Mouse (Mus musculus) stomach, postnatal 0 days (tissue): ENCODE measurements around the gene Gm3233.
"Not testable (repeated sequence)": the region's sequence is repeated elsewhere in the genome, so short reads cannot be mapped to it uniquely, and the experiment has no call there.

ENCODE experiments used
- CTCF ChIP-seq: IDR thresholded peaks from 2 replicates; pipeline ENCODE4 v1.5.1; 2016; ENCODE audit warnings: antibody characterized with exemption, low read depth, mild to moderate bottlenecking, moderate library complexity
- EP300 ChIP-seq: optimal IDR thresholded peaks from 2 replicates; pipeline ENCODE3; 2016; ENCODE audit warnings: antibody characterized with exemption

DNA sequence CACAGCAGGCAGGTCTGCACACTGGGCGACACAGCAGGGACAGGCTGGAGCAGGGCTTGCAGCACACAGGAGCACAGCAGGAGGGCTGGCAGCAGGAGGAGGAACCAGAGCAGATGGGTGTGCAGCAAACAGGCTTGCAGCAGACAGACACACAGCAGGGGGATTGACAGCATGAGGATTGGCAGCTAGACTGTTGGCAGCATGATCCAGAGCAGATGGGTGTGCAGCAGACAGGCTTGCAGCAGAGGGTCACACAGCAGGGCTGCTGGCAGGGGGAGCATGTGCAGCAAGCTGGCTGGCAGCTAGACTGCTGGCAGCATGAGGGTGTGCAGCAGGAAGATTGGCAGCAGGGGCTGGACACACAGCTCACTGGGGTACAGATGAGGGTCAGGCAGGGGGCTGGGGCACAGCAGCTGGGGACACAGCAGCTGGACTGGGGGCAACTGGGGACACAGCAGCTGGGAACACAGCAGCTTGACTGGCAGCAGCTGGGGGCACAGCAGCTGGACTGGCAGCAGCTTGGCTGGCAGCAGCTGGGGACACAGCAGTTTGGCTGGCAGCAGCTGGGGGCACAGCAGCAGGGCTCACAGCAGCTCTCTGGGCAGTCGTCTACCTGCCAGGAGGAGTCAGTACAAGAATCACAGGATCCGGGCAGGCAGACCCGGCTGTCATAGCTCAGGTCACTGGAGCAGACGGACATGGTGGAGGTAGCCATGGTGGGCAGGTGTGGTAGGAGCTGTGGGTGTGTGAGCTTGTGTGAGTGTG, 17.4 kb downstream of the Gm3233 start, which contains the start of gene Gm18596:
- not testable (repeated sequence) for TF ChIP-seq CTCF, EP300
